Mouse (Mus musculus) adrenal gland, postnatal 14 days (tissue): ENCODE data around the gene Nsf. TPM values are rescaled to one million over a fixed set of nuclear protein-coding genes. Genes with fewer than 3 reads are reported as not detected.

Source experiments
- DNase-seq: peaks from one replicate; pipeline ENCODE4 v3.0.0; 2021; ENCODE audit warnings: mixed read lengths
- total RNA-seq: library from RNA; stranded (reverse); gene quantifications from 2 replicates; pipeline ENCODE4 v1.2.3, GENCODE M21; 2021

Nsf gene
- total RNA-seq, 1 experiment from 2014 or later, result 109 TPM

GRCm38 (mm10) chr11:103941351-103941750 lies 12.5 kb downstream of the Nsf start:
- peak; percentile 57 for DNase-seq

DNA sequence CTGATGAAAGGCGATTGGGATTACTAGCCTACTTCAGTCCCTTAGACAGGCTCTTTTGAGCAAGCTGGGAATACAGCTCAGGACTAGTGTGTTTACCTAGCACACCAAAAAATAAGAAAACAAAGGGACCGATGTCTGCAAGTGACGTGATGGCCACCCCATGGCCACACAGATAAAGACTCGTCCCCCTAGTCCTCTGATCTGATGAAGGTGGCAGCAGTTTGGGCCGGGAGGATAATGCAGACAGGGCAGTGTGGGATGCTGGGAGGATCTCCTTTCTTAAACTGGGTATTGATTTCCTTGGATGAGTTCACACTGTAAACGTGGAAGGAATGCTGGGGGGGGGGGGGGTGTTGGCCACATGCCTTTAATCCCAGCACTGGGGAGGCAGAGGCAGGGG lies 13.0 kb downstream of the Nsf start:
- no peak for DNase-seq

- no peak for DNase-seq
These were observed 15.7 kb downstream of the Nsf start for GRCm38 (mm10) chr11:103937976-103938728.

DNA sequence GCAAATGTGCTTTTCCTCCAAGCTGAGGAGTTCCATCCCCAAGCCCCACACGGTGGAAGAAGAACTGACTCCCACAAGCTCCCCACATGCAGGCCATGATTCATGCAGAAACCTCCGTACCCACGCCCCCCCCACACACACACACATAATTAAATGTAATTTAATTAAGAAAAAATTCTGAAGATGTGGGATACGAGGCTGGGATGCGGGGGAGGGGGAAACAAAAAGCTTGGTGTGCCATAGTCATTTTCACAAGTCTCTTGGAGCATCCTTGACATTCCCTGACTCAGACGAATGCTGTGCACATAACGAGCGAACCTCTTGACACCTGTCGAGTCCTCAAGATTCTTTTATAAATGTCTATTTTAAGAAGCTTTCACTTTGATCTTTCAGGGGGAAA lies 16.4 kb downstream of the Nsf start:
- DNase-seq, result peak; percentile 33

DNA sequence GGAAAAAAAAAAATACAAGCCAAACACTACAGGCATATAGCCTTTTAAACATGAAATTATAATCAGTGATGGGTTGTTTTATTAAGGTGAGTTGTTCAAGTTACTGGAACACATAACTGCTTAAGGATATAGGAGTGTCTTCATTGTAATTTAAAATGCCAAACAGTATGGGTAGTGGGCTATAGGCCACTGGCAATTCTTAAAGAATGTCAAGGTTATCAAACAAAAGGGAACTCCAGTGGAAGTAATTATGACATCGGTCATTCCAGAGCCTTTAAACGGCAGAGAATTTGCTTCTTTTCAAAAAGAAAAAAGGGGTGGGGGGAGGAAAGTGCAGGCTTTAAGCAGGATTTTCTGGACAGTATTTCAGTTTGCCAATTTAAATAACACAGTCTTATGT lies 18.1 kb downstream of the Nsf start:
- no peak for DNase-seq

- DNase-seq, result no peak
These were observed 20.0 kb downstream of the Nsf start for GRCm38 (mm10) chr11:103933886-103934285.

DNA sequence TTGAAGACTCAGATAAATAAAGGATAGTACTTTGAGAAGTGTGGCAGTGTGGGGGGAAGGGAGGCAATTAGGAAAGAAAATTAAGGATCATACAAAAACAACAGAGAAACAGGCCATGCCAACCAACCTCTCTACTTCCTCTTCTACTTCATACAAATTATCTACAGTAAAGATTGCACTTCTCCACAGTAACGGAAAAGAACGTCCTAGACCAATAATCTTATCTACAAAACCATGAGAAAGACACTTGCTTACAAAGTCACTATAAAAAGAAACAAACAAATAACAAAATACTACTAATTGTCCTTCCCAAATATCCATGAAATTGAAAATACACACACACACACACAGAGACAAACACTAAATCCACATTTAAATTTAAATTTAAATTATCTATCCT lies 29.9 kb downstream of the Nsf start:
- no peak for DNase-seq

DNA sequence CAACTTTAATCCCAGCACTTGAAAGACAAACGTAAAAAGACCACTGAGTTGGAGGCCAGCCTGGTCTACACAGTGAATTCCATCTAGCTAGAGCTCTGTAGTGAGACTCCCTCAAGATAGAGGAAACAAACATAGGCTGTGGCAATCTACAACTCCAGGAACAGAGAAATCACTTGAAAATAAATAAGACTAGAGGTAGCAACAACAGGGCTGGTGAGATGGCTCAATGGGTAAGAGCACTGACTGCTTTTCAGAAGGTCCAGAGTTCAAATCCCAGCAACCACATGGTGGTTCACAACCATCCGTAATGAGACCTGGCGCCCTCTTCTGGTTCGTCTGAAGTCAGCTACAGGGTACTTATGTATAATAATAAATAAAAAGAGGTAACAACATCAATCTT lies 30.6 kb downstream of the Nsf start:
- no peak for DNase-seq

DNA sequence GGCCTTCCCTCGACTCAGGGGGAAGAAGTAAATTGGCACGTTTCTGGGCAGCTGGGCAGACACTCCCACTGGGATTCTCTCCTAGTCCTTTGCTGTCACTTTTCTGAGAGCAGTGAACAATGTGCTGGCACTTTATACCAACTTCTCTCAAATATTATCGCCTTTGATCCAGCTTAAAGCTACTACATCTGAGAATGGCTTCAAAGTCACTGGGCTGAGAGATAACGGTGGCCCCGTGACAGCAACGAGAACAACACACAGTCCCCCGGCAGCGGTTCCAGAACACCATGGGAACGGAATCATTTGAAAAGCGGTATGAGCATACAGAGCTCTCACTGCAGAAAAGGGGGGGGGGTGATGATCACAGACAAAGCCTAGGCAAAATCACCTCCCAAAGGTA lies 31.0 kb downstream of the Nsf start:
- DNase-seq, result no peak

- DNase-seq, result peak; percentile 78
These were observed 33.2 kb downstream of the Nsf start for GRCm38 (mm10) chr11:103920665-103921064.

DNA sequence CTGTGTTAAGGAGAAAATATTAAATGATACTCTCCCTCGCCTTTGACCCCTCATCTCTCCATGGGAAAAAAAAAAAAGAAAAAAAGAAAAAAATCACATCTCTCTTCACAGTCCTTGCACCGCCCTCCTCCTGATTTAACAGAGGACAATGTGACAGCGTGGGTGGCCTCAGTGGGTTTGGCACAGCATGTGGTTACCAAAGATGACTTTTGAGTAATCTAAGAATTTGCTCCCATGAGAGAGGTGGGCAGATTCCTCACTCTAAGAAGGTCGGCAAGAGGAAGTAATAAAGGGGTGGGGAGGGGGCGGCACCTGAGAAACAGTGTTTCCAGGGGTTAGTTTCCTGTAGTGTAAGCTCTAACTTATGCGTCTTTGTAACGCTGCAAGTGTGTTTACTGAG lies 37.0 kb downstream of the Nsf start:
- no peak for DNase-seq

DNA sequence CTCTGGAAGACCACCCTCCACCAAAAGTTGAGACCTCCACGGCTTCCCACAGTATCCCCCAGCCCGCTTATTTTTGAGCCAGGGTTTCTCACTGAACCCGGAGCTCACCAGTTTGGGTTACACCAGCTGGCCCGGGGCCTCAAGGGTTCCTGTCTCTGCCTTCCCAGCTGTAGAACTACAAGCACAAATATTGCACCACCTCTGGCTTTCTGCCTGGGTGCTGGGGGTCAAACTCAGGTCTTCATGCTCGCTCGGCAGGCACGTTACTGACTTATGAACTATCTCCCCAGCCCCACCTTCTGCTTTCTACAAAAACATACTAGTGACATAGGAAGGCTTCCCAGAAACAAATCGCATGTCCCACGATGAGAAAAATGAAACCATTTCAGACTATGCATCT lies 38.2 kb downstream of the Nsf start:
- DNase-seq, result no peak

- DNase-seq, result no peak
These were observed 42.8 kb downstream of the Nsf start for GRCm38 (mm10) chr11:103910993-103911585.

- no peak for DNase-seq
These were observed 43.3 kb downstream of the Nsf start for GRCm38 (mm10) chr11:103910531-103910930.

GRCm38 (mm10) chr11:103909809-103910208 lies 44.0 kb downstream of the Nsf start:
- DNase-seq, result no peak

GRCm38 (mm10) chr11:103909396-103909795 lies 44.5 kb downstream of the Nsf start:
- no peak for DNase-seq

GRCm38 (mm10) chr11:103906051-103906719 lies 47.7 kb downstream of the Nsf start:
- no peak for DNase-seq

DNA sequence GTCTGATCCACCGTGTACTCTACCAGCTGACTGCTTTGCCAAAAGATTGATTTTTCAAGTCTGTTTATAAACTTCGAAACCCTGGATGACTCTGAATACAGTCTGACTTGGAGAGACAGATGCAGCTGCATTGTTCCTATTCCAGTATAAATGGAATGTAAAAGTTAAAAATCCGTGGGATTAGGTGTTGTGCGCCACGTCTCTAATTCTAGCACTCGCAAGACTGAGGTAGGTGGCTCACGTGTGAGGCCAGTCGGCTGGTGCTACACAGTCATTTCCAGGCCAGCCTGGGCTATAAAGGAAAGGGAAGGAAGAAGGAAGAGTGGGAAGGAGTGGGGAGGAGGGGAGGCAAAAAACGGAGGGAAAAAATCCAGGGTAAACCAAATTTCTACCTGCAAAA lies 48.4 kb downstream of the Nsf start:
- DNase-seq, result no peak

GRCm38 (mm10) chr11:103901581-103901966 lies 52.3 kb downstream of the Nsf start:
- DNase-seq, result no peak

DNA sequence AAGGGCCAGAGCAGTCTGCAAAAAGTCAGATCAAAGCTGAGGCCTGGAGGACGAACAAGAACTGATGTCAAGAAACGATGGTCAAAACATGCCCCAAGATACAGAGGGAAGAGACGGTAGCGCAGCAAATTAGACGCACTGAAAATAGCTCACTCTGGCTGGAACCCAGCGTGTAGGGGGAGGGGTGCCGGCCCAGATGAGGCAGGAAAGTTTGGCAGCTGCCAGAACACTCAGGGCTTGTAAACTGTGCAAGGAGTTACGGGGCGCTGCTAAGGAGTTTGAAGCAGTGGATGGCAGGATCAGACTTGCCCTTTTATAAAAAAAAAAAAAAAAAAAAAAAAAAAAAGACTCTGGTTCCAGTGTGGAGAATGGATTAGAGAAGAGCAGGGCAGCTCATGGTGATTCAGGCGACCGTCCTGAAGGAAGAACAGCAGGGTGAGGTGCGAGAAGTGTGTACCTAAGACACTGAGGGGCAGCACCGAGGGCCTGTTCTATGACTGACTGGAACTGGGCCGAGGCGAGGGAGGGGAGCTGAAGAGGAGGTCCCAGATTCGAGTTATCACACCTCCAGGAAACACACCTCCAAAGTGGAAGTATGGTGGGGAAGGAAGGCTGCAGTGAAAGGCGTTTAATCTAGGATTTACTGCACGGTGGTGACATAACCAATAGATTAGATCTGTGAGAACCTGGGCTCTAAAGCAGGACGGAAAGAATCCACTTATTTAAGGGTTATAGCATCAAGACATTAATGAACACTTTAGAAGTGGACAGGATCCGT lies 52.9 kb downstream of the Nsf start:
- DNase-seq, result peak; percentile 25

GRCm38 (mm10) chr11:103896966-103897750 lies 56.7 kb downstream of the Nsf start:
- no peak for DNase-seq

GRCm38 (mm10) chr11:103896056-103896455 lies 57.8 kb downstream of the Nsf start:
- no peak for DNase-seq
